Mouse (Mus musculus): Measurements from ENCODE around the gene Dmkn. TPM values are rescaled to one million over a fixed set of nuclear protein-coding genes. Genes with fewer than 3 reads are reported as not detected.

Dmkn gene
- polyA plus RNA-seq, 1 experiment from 2014 or later: 2.7 TPM

- peak; percentile 61 for TF ChIP-seq CTCF (IDR thresholded peaks at IDR 0.05; ENCODE audit: low read depth)
- 72% methylated on average over 4 of the region's 4 CpGs for WGBS
- H3K27ac ChIP-seq: no peak overlapping the region
Observed at GRCm38 (mm10) chr7:30781792-30782191, 18.2 kb downstream of the Dmkn start.

GRCm38 (mm10) chr7:30782658-30783057 lies 19.1 kb downstream of the Dmkn start:
- no peak overlapping the region for H3K4me3 ChIP-seq (replicated peaks; ENCODE audit: low read depth, low read length)
- no peak for DNase-seq (ENCODE audit: low spot score)
- H3K4me1 ChIP-seq (replicated peaks; ENCODE audit: insufficient read depth, low read length): no peaks in the 10 kb centered on the region
- H3K9me3 ChIP-seq (replicated peaks; ENCODE audit: low read length): no peaks in the 10 kb centered on the region
- no peaks in the 10 kb centered on the region for H3K27me3 ChIP-seq (ENCODE audit: insufficient read depth, low read length)
- no peak overlapping the region for H3K4me2 ChIP-seq (ENCODE audit: low read length)
- H3K27ac ChIP-seq: no peak overlapping the region
- ATAC-seq (replicated peaks; ENCODE audit: low FRiP score, low read depth): no peak
- no peak overlapping the region for H3K9ac ChIP-seq (ENCODE audit: low read depth, low read length)
- no peaks in the 10 kb centered on the region for H3K36me3 ChIP-seq (ENCODE audit: insufficient read depth, low read length)
- TF ChIP-seq CTCF (IDR thresholded peaks at IDR 0.05; ENCODE audit: low read depth): no peak
- 66% methylated on average over 3 of the region's 3 CpGs for WGBS

More at GRCm38 (mm10) chr7:30781792-30782191, 18.2 kb downstream of the Dmkn start:
- DNase-seq (ENCODE audit: low spot score): no peak
- Histone ChIP-seq H3K4me3 (replicated peaks; ENCODE audit: low read depth, low read length) (no peak overlapping the region), H3K4me1 (replicated peaks; ENCODE audit: insufficient read depth, low read length) (no peaks in the 10 kb centered on the region), H3K9me3 (replicated peaks; ENCODE audit: low read length) (no peaks in the 10 kb centered on the region), H3K36me3 (ENCODE audit: insufficient read depth, low read length) (no peaks in the 10 kb centered on the region), H3K9ac (ENCODE audit: low read depth, low read length) (no peak overlapping the region), H3K27me3 (ENCODE audit: insufficient read depth, low read length) (no peaks in the 10 kb centered on the region), H3K4me2 (ENCODE audit: low read length) (no peak overlapping the region)
- ATAC-seq (replicated peaks; ENCODE audit: low FRiP score, low read depth): no peak

GRCm38 (mm10) chr7:30785154-30785553 lies 21.6 kb downstream of the Dmkn start:
- WGBS: 63% methylated on average over 1 of the region's 1 CpGs
- no peak for TF ChIP-seq CTCF (IDR thresholded peaks at IDR 0.05; ENCODE audit: low read depth)
- no peaks in the 10 kb centered on the region for H3K36me3 ChIP-seq (ENCODE audit: insufficient read depth, low read length)
- H3K4me2 ChIP-seq (ENCODE audit: low read length): no peak overlapping the region
- no peak overlapping the region for H3K4me3 ChIP-seq (replicated peaks; ENCODE audit: low read depth, low read length)
- no peaks in the 10 kb centered on the region for H3K4me1 ChIP-seq (replicated peaks; ENCODE audit: insufficient read depth, low read length)
- H3K27ac ChIP-seq: no peak overlapping the region
- no peaks in the 10 kb centered on the region for H3K9me3 ChIP-seq (replicated peaks; ENCODE audit: low read length)
- ATAC-seq (replicated peaks; ENCODE audit: low FRiP score, low read depth) (no peak), DNase-seq (ENCODE audit: low spot score) (no peak)
- no peak overlapping the region for H3K9ac ChIP-seq (ENCODE audit: low read depth, low read length)
- H3K27me3 ChIP-seq (ENCODE audit: insufficient read depth, low read length): no peaks in the 10 kb centered on the region

- Histone ChIP-seq H3K4me2 (ENCODE audit: low read length) (no peak overlapping the region), H3K4me3 (replicated peaks; ENCODE audit: low read depth, low read length) (no peak overlapping the region), H3K4me1 (replicated peaks; ENCODE audit: insufficient read depth, low read length) (no peaks in the 10 kb centered on the region), H3K27ac (no peak overlapping the region), H3K27me3 (ENCODE audit: insufficient read depth, low read length) (no peaks in the 10 kb centered on the region), H3K9me3 (replicated peaks; ENCODE audit: low read length) (no peaks in the 10 kb centered on the region), H3K36me3 (ENCODE audit: insufficient read depth, low read length) (no peaks in the 10 kb centered on the region), H3K9ac (ENCODE audit: low read depth, low read length) (no peak overlapping the region)
- DNase-seq (ENCODE audit: low spot score): no peak
- TF ChIP-seq CTCF (IDR thresholded peaks at IDR 0.05; ENCODE audit: low read depth): no peak
- 61% methylated on average over 13 of the region's 13 CpGs for WGBS
- no peak for ATAC-seq (replicated peaks; ENCODE audit: low FRiP score, low read depth)
Observed at GRCm38 (mm10) chr7:30785721-30786546, 22.4 kb downstream of the Dmkn start.

- DNase-seq (ENCODE audit: low spot score): no peak
- no peak for TF ChIP-seq CTCF (IDR thresholded peaks at IDR 0.05; ENCODE audit: low read depth)
- H3K4me3 ChIP-seq (replicated peaks; ENCODE audit: low read depth, low read length): no peak within 1 kb of the TSS
- H3K27me3 ChIP-seq (ENCODE audit: insufficient read depth, low read length): no peaks in the 10 kb centered on the region
- 45% methylated on average over 15 of the region's 15 CpGs for WGBS
- no peaks in the 10 kb centered on the region for H3K9me3 ChIP-seq (replicated peaks; ENCODE audit: low read length)
- no peaks in the 10 kb centered on the region for H3K36me3 ChIP-seq (ENCODE audit: insufficient read depth, low read length)
- no peak within 1 kb of the TSS for H3K27ac ChIP-seq
- H3K9ac ChIP-seq (ENCODE audit: low read depth, low read length): no peak within 1 kb of the TSS
- no peak for ATAC-seq (replicated peaks; ENCODE audit: low FRiP score, low read depth)
- H3K4me2 ChIP-seq (ENCODE audit: low read length): no peak within 1 kb of the TSS
- no peaks in the 10 kb centered on the region for H3K4me1 ChIP-seq (replicated peaks; ENCODE audit: insufficient read depth, low read length)
Observed at GRCm38 (mm10) chr7:30787377-30788022, 23.9 kb downstream of the Dmkn start, which contains the start of gene Krtdap. Krtdap (plus strand) TSS chr7:30787896.

GRCm38 (mm10) chr7:30790141-30790540 lies 26.6 kb downstream of the Dmkn start:
- no peak for TF ChIP-seq CTCF (IDR thresholded peaks at IDR 0.05; ENCODE audit: low read depth)
- H3K4me3 ChIP-seq (replicated peaks; ENCODE audit: low read depth, low read length): no peak overlapping the region

More at GRCm38 (mm10) chr7:30790141-30790540, 26.6 kb downstream of the Dmkn start:
- Histone ChIP-seq H3K36me3 (ENCODE audit: insufficient read depth, low read length) (no peaks in the 10 kb centered on the region), H3K27ac (no peak overlapping the region), H3K27me3 (ENCODE audit: insufficient read depth, low read length) (no peaks in the 10 kb centered on the region), H3K9ac (ENCODE audit: low read depth, low read length) (no peak overlapping the region), H3K4me2 (ENCODE audit: low read length) (no peak overlapping the region), H3K4me1 (replicated peaks; ENCODE audit: insufficient read depth, low read length) (no peaks in the 10 kb centered on the region), H3K9me3 (replicated peaks; ENCODE audit: low read length) (no peaks in the 10 kb centered on the region)
- WGBS: 87% methylated on average over 10 of the region's 10 CpGs
- no peak for ATAC-seq (replicated peaks; ENCODE audit: low FRiP score, low read depth)
- DNase-seq (ENCODE audit: low spot score): no peak

Measured in kidney, postnatal 0 days (tissue).